Mouse (Mus musculus) liver, adult 2 months (tissue): ENCODE measurements around the gene Med27. TPM values are rescaled to one million over a fixed set of nuclear protein-coding genes. Genes with fewer than 3 reads are reported as not detected.

ENCODE experiments used
- DNase-seq: peaks from one replicate; pipeline ENCODE4 v3.0.0-alpha.2; 2011; ENCODE audit warnings: low read depth, low spot score; ENCODE audit errors: extremely low read depth
- H3K27ac ChIP-seq: fragments of 200-500 bp; replicated peaks from 2 replicates; pipeline ENCODE4 v1.5.1; 2012; ENCODE audit warnings: low read depth, mild to moderate bottlenecking, control low read depth, inconsistent platforms, low read length; ENCODE audit not compliant: insufficient read depth
- H3K27me3 ChIP-seq: fragments of 200-500 bp; 2 replicates; pipeline ENCODE4 v1.6.1; 2012; ENCODE audit warnings: mild to moderate bottlenecking, moderate library complexity, low read length, inconsistent platforms; ENCODE audit not compliant: control insufficient read depth, insufficient read depth
- H3K36me3 ChIP-seq: fragments of 200-500 bp; 2 replicates; pipeline ENCODE4 v1.6.1; 2012; ENCODE audit warnings: low read length, inconsistent platforms; ENCODE audit not compliant: control insufficient read depth, insufficient read depth
- H3K4me1 ChIP-seq: fragments of 200-500 bp; 2 replicates; pipeline ENCODE4 v1.6.1; 2011; ENCODE audit warnings: low read length; ENCODE audit not compliant: control insufficient read depth, insufficient read depth
- H3K4me3 ChIP-seq: fragments of 200-500 bp; 2 replicates; pipeline ENCODE4 v1.5.1; 2011; ENCODE audit warnings: low read depth, mild to moderate bottlenecking, control low read depth, low read length, moderate library complexity; ENCODE audit not compliant: insufficient read depth
- H3K79me2 ChIP-seq: fragments of 200-500 bp; 2 replicates; pipeline ENCODE4 v1.6.1; 2012; ENCODE audit warnings: inconsistent platforms, mild to moderate bottlenecking, low read length, moderate library complexity; ENCODE audit not compliant: control insufficient read depth, insufficient read depth
- H3K9ac ChIP-seq: fragments of 200-500 bp; 2 replicates; pipeline ENCODE4 v1.6.1; 2012; ENCODE audit warnings: low read depth, mild to moderate bottlenecking, control low read depth, inconsistent platforms, low read length
- CTCF ChIP-seq: fragments of 200-500 bp; IDR thresholded peaks from 2 replicates; pipeline ENCODE4 v1.5.1; 2011; ENCODE audit warnings: low read depth, low read length, control low read depth
- POLR2A ChIP-seq: fragments of 200-500 bp; IDR thresholded peaks from 2 replicates; pipeline ENCODE4 v1.6.1; 2011; ENCODE audit warnings: low read length, control low read depth; ENCODE audit not compliant: insufficient read depth; ENCODE audit errors: extremely low read depth
- WGBS: fragments of 180-500 bp; shearing (Covaris S2); methylation state at CpG from one replicate; pipeline ENCODE4 v1.1.7; 2018; 5-methylcytosine and 5-hydroxymethylcytosine counted together
- polyA plus RNA-seq: library from polyadenylated mRNA; depleted of rRNA; stranded (reverse); fragments of >200 nt; gene quantifications from 2 replicates; pipeline ENCODE4 v1.2.3, GENCODE M21; 2012
- total RNA-seq: library from RNA; depleted of rRNA; stranded (reverse); fragments of >200 nt; gene quantifications from 2 replicates; pipeline ENCODE4 v1.2.3, GENCODE M21; 2014

Gene Med27
- total and polyA plus RNA-seq, 2 experiments = 5.7 to 13.2 TPM

GRCm38 (mm10) chr2:29365000-29365695, 18.5 kb downstream of the Med27 start:
- Histone ChIP-seq H3K27me3 (no peaks in the 10 kb centered on the region), H3K27ac (no peak overlapping the region), H3K79me2 (peaks cover 9% of the 10 kb centered on the region; the same call in 1 of the 2 replicates), H3K4me3 (no peak overlapping the region), H3K9ac (no peak overlapping the region), H3K36me3 (no peaks in the 10 kb centered on the region), H3K4me1 (peaks cover 3% of the 10 kb centered on the region)
- no peak for DNase-seq
- WGBS = 86% methylated on average over 8 of the region's 8 CpGs
- TF ChIP-seq POLR2A (no peak), CTCF (no peak)

DNA sequence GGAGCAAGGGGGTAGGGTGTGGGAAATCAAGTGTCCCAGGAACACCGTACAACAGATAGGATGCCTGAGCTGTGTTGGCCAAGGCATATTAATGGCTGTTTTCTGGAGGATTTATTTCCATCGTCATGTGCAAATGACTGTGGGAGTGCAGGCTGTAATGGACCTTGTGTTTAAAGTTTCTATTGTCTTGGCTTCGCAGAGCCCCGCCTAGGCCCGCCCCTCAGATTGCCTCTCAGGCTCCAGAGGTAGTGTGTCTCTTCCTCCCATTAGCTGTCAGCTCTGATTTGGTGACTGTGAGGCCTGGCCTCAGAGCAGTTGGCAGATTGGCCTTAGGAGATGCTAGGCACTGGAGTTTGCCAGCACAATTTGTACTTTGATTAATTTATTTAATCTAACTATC, 22.1 kb downstream of the Med27 start:
- Histone ChIP-seq H3K4me3 (no peak overlapping the region), H3K36me3 (no peaks in the 10 kb centered on the region), H3K4me1 (peaks cover 3% of the 10 kb centered on the region), H3K27me3 (no peaks in the 10 kb centered on the region), H3K79me2 (peaks cover 10% of the 10 kb centered on the region; the same call in 1 of the 2 replicates), H3K9ac (no peak overlapping the region), H3K27ac (no peak overlapping the region)
- TF ChIP-seq POLR2A (no peak), CTCF (no peak)
- DNase-seq = no peak
- 94% methylated on average over 5 of the region's 5 CpGs for WGBS

DNA sequence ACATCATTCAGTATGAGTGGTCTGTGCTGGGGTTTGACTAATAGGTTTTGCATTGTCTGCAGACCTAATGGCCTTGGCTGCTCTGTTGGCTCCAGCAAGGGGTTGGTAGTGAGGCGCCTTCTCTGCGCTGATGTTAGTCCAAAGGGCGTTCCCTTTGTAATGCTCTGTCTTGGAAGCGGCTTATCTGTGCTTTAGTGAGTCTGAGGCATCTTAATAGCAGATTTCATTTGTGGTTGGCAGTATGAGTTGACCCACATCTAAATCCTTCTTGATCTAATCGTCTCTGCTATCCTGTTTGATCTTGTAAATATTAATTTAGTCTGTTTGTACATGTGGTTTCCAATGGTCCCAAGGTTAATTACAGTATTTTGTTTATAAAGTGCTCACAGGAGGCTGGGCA, 25.6 kb downstream of the Med27 start:
- Histone ChIP-seq H3K27ac (no peak overlapping the region), H3K4me3 (no peak overlapping the region), H3K4me1 (peaks cover 3% of the 10 kb centered on the region), H3K27me3 (no peaks in the 10 kb centered on the region), H3K36me3 (no peaks in the 10 kb centered on the region), H3K79me2 (peaks cover 13% of the 10 kb centered on the region; the same call in 1 of the 2 replicates), H3K9ac (no peak overlapping the region)
- no peak for TF ChIP-seq CTCF
- TF ChIP-seq POLR2A = no peak
- 67% methylated on average over 5 of the region's 5 CpGs for WGBS
- no peak for DNase-seq

DNA sequence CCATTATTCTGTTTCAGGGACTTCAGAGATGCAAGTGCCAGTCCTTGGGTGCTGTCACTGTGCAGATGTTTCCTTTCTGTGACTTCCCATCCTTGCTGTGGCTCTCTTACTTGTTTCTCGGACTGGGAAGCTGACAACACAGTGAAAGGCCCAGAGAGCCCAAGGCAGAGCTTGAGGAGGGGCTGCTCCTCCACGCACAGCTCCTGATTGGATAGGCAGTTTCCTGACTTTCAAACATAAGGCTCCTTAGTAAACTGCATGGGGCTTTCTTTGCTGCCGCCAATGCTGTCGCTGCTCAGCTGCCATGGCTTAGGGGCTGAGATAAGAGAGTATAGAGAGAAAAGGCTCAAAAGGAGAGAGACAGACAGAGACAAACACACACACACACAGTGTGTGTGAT, 35.1 kb downstream of the Med27 start:
- no peaks in the 10 kb centered on the region for H3K27me3 ChIP-seq
- DNase-seq = no peak
- H3K36me3 ChIP-seq = no peaks in the 10 kb centered on the region
- no peaks in the 10 kb centered on the region for H3K4me1 ChIP-seq
- no peak overlapping the region for H3K9ac ChIP-seq
- TF ChIP-seq POLR2A (no peak), CTCF (no peak)
- H3K27ac ChIP-seq = no peak overlapping the region
- H3K4me3 ChIP-seq = no peak overlapping the region
- 86% methylated on average over 4 of the region's 4 CpGs for WGBS
- no peaks in the 10 kb centered on the region for H3K79me2 ChIP-seq

DNA sequence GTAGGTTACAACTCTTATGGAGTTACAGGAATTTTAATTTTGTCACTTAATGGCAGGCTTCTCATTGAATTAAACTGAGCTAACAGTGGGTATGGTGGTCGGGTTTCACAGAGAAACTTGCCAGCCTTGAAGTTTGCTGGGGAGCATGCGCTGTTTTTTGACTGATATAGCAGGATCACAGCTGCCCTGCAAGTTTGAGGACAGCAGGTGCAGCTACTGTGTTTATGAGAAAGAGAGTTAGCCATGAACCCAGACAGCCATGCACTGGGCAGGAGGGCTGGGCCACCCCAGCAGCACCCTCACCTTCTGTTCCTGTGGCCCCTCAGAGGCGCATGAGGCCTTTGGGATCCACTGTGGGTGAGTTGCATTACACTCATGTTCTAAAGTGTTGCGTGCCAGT, 36.0 kb downstream of the Med27 start:
- no peak overlapping the region for H3K4me3 ChIP-seq
- H3K4me1 ChIP-seq = peaks cover 5% of the 10 kb centered on the region

GRCm38 (mm10) chr2:29383133-29383532, 36.5 kb downstream of the Med27 start:
- TF ChIP-seq CTCF = no peak
- no peak for TF ChIP-seq POLR2A
- H3K4me3 ChIP-seq = no peak overlapping the region

More for the DNA sequence above, 36.0 kb downstream of the Med27 start:
- Histone ChIP-seq H3K27ac (no peak overlapping the region), H3K9ac (no peak overlapping the region), H3K27me3 (no peaks in the 10 kb centered on the region), H3K36me3 (no peaks in the 10 kb centered on the region), H3K79me2 (0 out of 2 replicates have a peak, but pooled peaks cover 1% of the 10 kb centered on the region)
- DNase-seq = no peak
- TF ChIP-seq CTCF = no peak
- TF ChIP-seq POLR2A = no peak
- WGBS = 97% methylated on average over 4 of the region's 4 CpGs

More at GRCm38 (mm10) chr2:29383133-29383532, 36.5 kb downstream of the Med27 start:
- no peak for DNase-seq
- no peak overlapping the region for H3K9ac ChIP-seq
- no peaks in the 10 kb centered on the region for H3K36me3 ChIP-seq
- H3K4me1 ChIP-seq = peaks cover 9% of the 10 kb centered on the region
- H3K79me2 ChIP-seq = peaks cover 5% of the 10 kb centered on the region; the same call in 1 of the 2 replicates
- H3K27me3 ChIP-seq = no peaks in the 10 kb centered on the region
- H3K27ac ChIP-seq = no peak overlapping the region
